In the genomic region with DNA sequence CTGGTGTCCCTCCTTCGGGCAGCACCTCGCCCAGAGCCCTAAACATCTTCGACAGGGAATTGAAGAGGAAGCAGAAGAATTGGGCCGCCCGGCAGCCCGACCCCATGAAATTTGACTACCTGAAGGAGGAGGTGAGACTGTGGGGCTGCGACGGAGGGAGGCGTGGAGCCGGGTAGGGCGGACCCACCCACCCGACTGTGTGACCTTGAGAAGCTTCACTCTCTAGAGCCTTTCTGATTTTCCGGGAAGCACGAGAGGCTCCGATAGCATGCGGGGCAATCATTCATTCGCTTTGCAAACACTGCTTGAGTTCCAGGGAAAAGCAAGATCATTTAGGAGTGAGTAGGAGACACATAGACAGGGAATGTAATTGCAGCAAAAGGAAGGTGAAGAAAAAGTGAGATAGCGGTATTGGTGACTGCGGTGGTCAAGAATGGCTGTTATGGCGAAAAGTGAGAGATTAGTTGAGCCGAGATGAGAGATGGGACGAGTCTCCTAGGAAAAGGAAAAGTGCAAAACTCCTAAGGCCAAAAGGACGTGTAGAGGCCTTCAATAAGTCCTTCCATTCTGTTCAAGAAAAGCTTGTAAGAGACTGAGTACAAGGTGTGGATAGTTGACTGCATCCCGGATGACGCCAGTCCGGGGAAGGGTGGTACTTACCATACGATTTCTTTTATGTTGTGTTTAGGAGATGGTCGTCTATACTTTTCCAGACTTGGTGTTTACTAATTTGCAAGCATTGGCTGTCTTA, we compare ENCODE assay signal across 8 mouse cellular contexts. TPM values are rescaled to one million over a fixed set of nuclear protein-coding genes. Genes with fewer than 3 reads are reported as not detected.
DNase-seq lines count a peak whose midpoint lies in the region; ATAC-seq and TF ChIP-seq lines count a peak whose summit lies in the region.

No protein-coding gene starts in this region.

- intact Hi-C loops in heart, postnatal 36 days (cut with DNase I), result loop anchor here (2.0 to 5.0 kb wide), 2 partner anchors 104 to 256 kb away; a partner anchor contains a TSS
- intact Hi-C loops in gastrocnemius, postnatal 36 days (cut with DNase I), result no loop called here

- ATAC-seq in heart, embryonic 16.5 days (replicated peaks; ENCODE audit: extremely low read depth, insufficient read depth, low FRiP score), result peak; percentile 89
- peak; percentile 87 for ATAC-seq in kidney, postnatal 0 days (replicated peaks; ENCODE audit: low FRiP score, low read depth)

- peak overlapping the region; percentile 70 for H3K4me2 ChIP-seq in heart, embryonic 16.5 days (ENCODE audit: low read depth, low read length)
- peak overlapping the region; percentile 85 for H3K4me2 ChIP-seq in kidney, postnatal 0 days (ENCODE audit: low read length)
- H3K4me2 ChIP-seq in myocyte (ENCODE audit: low read depth), result peak overlapping the region; percentile 81

- TF ChIP-seq EP300 in MEL (IDR thresholded peaks at IDR 0.05; ENCODE audit: low read depth in 1 of 2, low read length in 2 of 2), result no peak

- H3K36me3 ChIP-seq in heart, embryonic 16.5 days (ENCODE audit: control insufficient read depth, insufficient read depth), result peaks cover 6% of the 10 kb centered on the region; the same call in 1 of the 2 replicates
- H3K36me3 ChIP-seq in MEL (ENCODE audit: control insufficient read depth in 1 of 2, insufficient read depth in 2 of 2, low read length in 2 of 2) (peaks cover 9 to 28% of the 10 kb centered on the region in 2 experiments; a peak in 3 of 4 replicates), myocyte (ENCODE audit: control insufficient read depth, insufficient read depth) (peaks cover 21% of the 10 kb centered on the region)
- H3K36me3 ChIP-seq in kidney, postnatal 0 days (ENCODE audit: insufficient read depth, low read length), result no peaks in the 10 kb centered on the region; the same call in 1 of the 2 replicates

- H3K9ac ChIP-seq in heart, embryonic 16.5 days (ENCODE audit: low read length), result peak overlapping the region; percentile 89
- peak overlapping the region; percentile 90 for H3K9ac ChIP-seq in MEL (ENCODE audit: control insufficient read depth, low read depth, low read length, poor library complexity, severe bottlenecking)
- H3K9ac ChIP-seq in kidney, postnatal 0 days (ENCODE audit: low read depth, low read length), result peak overlapping the region; percentile 69

- H3K9me3 ChIP-seq in heart, embryonic 16.5 days (replicated peaks; ENCODE audit: control insufficient read depth, low read length), result no peaks in the 10 kb centered on the region
- no peaks in the 10 kb centered on the region for H3K9me3 ChIP-seq in MEL (replicated peaks; ENCODE audit: insufficient read depth, low read length)
- no peaks in the 10 kb centered on the region for H3K9me3 ChIP-seq in kidney, postnatal 0 days (replicated peaks; ENCODE audit: low read length)

- H3K79me2 ChIP-seq in MEL (ENCODE audit: control insufficient read depth, insufficient read depth, low read length, poor library complexity), result peaks cover 32% of the 10 kb centered on the region
- peaks cover 50% of the 10 kb centered on the region for H3K79me2 ChIP-seq in myocyte (ENCODE audit: control insufficient read depth, insufficient read depth)

- TF ChIP-seq RAD21 in MEL (IDR thresholded peaks at IDR 0.05; ENCODE audit: low read depth, low read length), result no peak

- peaks cover 8% of the 10 kb centered on the region for H3K4me1 ChIP-seq in heart, embryonic 16.5 days (ENCODE audit: control insufficient read depth, insufficient read depth, low read length)
- H3K4me1 ChIP-seq in MEL (ENCODE audit: control insufficient read depth in 1 of 2, insufficient read depth in 2 of 2, low read length in 2 of 2), result peaks cover 0 to 19% of the 10 kb centered on the region in 2 experiments; a peak in 1 of 4 replicates
- no peaks in the 10 kb centered on the region for H3K4me1 ChIP-seq in embryonic fibroblast, embryonic 13.5 days (ENCODE audit: control insufficient read depth, insufficient read depth, low read length)
- peaks cover 12% of the 10 kb centered on the region for H3K4me1 ChIP-seq in kidney, postnatal 0 days (replicated peaks; ENCODE audit: insufficient read depth, low read length)

- peak overlapping the region; percentile 84 for H3K4me3 ChIP-seq in heart, embryonic 16.5 days (ENCODE audit: low read length)
- H3K4me3 ChIP-seq in MEL (ENCODE audit: control insufficient read depth in 1 of 2, insufficient read depth in 1 of 2, low read depth in 2 of 2, low read length in 2 of 2), result peak overlapping the region; percentile 89 to 98
- H3K4me3 ChIP-seq in embryonic fibroblast, embryonic 13.5 days (ENCODE audit: insufficient read depth, low read length), result peak overlapping the region; percentile 97
- peak overlapping the region; percentile 55 for H3K4me3 ChIP-seq in kidney, postnatal 0 days (replicated peaks; ENCODE audit: low read depth, low read length)
- peak overlapping the region; percentile 86 for H3K4me3 ChIP-seq in myocyte

- H3K27me3 ChIP-seq in heart, embryonic 16.5 days (ENCODE audit: control insufficient read depth, insufficient read depth, low read length), result no peaks in the 10 kb centered on the region
- no peaks in the 10 kb centered on the region for H3K27me3 ChIP-seq in MEL (ENCODE audit: control insufficient read depth in 1 of 2, insufficient read depth in 2 of 2, low read length in 2 of 2)
- no peaks in the 10 kb centered on the region for H3K27me3 ChIP-seq in kidney, postnatal 0 days (ENCODE audit: insufficient read depth, low read length)
- H3K27me3 ChIP-seq in myocyte (ENCODE audit: control insufficient read depth, insufficient read depth, insufficient read length), result no peaks in the 10 kb centered on the region

- peak overlapping the region; percentile 51 for H3ac ChIP-seq in myocyte (ENCODE audit: control insufficient read depth, insufficient read length)

- peak overlapping the region; percentile 91 for H3K27ac ChIP-seq in heart, embryonic 16.5 days (ENCODE audit: low read length)
- peak overlapping the region; percentile 72 for H3K27ac ChIP-seq in MEL (ENCODE audit: control insufficient read depth, low read depth, low read length)
- H3K27ac ChIP-seq in embryonic fibroblast, embryonic 13.5 days (ENCODE audit: insufficient read depth, low read length), result 0 out of 2 replicates have a peak overlapping the region, but pooled peaks have one; percentile 50
- peak overlapping the region; percentile 81 for H3K27ac ChIP-seq in kidney, postnatal 0 days

- TF ChIP-seq POLR2A in MEL (IDR thresholded peaks at IDR 0.05; ENCODE audit: control insufficient read depth in 1 of 2, insufficient read depth in 1 of 2, low read depth in 1 of 2, low read length in 2 of 2, poor library complexity in 1 of 2) (no peak), myocyte (IDR thresholded peaks at IDR 0.05; ENCODE audit: insufficient read length, low read depth) (no peak)
- TF ChIP-seq POLR2A in embryonic fibroblast, embryonic 13.5 days (IDR thresholded peaks at IDR 0.05; ENCODE audit: low read depth, low read length), result no peak

- 5% methylated on average over 28 of the region's 28 CpGs for WGBS in heart, embryonic 16.5 days
- 7% methylated on average over 28 of the region's 28 CpGs for WGBS in kidney, postnatal 0 days

- no peak for DNase-seq in heart, postnatal 36 days
- DNase-seq in MEL (ENCODE audit: low read depth, low spot score), result no peak
- DNase-seq in kidney, postnatal 0 days (ENCODE audit: low spot score), result peak; percentile 67
- DNase-seq in gastrocnemius, postnatal 25 days, result no peak
- no peak for DNase-seq in gastrocnemius, postnatal 36 days

- no peak for TF ChIP-seq CTCF in MEL (IDR thresholded peaks at IDR 0.05 in 2 of 3, conservative IDR thresholded peaks at IDR 0.05 in 1 of 3; ENCODE audit: control insufficient read depth in 1 of 3, insufficient read depth in 1 of 3, low read depth in 2 of 3, low read length in 3 of 3, poor library complexity in 1 of 3, severe bottlenecking in 1 of 3)
- TF ChIP-seq CTCF in embryonic fibroblast, embryonic 13.5 days (IDR thresholded peaks at IDR 0.05; ENCODE audit: borderline replicate concordance, insufficient read depth, low read length), result no peak
- TF ChIP-seq CTCF in kidney, postnatal 0 days (IDR thresholded peaks at IDR 0.05; ENCODE audit: low read depth), result no peak

RNA-seq across cellular contexts. Expression of a gene that starts 0.5 kb away (rescaled TPM):
- 38.6 TPM in 2 replicates for polyA plus RNA-seq in heart, embryonic 16.5 days (2015; fragmentation: Nextera tagmentation; extraction: Ambion mirVana)
- total RNA-seq in heart, postnatal 36 days (2021), result 10 to 100 TPM; 32.6 to 41.2 TPM
- total RNA-seq in MEL (2012; rRNA removed), result 17.1 and 19.6 TPM in 2 replicates
- polyA plus RNA-seq in MEL (2012; ENCODE audit: insufficient read depth in 1 of 2, insufficient read length in 2 of 2, low read depth in 1 of 2, low replicate concordance in 2 of 2, missing spikeins in 1 of 2), result 10 to 100 TPM in 1 of 2 experiments, not detected in 1; 21.1 TPM
- 16.9 and 18.8 TPM in 2 replicates for polyA plus RNA-seq in embryonic fibroblast, embryonic 13.5 days (2011; ENCODE audit: insufficient read length, low read depth, missing spikeins)
- 26.3 and 28.4 TPM in 2 replicates for polyA plus RNA-seq in kidney, postnatal 0 days (2015; fragmentation: Nextera tagmentation; extraction: Ambion mirVana)
- polyA plus RNA-seq in myocyte (2012; fragmentation: generic; extraction: Trizol), result 22.0 TPM
- total RNA-seq in gastrocnemius, postnatal 25 days (2021), result 10 to 100 TPM; 37.5 to 41.7 TPM
- 10 to 100 TPM; 35.9 to 36.3 TPM for total RNA-seq in gastrocnemius, postnatal 36 days (2021)

RNA-seq across cellular contexts. Expression of a gene that starts 0.6 kb away (rescaled TPM):
- 13.6 and 16.3 TPM in 2 replicates for polyA plus RNA-seq in heart, embryonic 16.5 days (2015; fragmentation: Nextera tagmentation; extraction: Ambion mirVana)
- 10 to 100 TPM; 11.7 to 11.8 TPM for total RNA-seq in heart, postnatal 36 days (2021)
- 25.8 and 27.7 TPM in 2 replicates for total RNA-seq in MEL (2012; rRNA removed)
- 10 to 100 TPM in 1 of 2 experiments, not detected in 1; 31.0 TPM for polyA plus RNA-seq in MEL (2012; ENCODE audit: insufficient read depth in 1 of 2, insufficient read length in 2 of 2, low read depth in 1 of 2, low replicate concordance in 2 of 2, missing spikeins in 1 of 2)
- 29.3 and 32.7 TPM in 2 replicates for polyA plus RNA-seq in embryonic fibroblast, embryonic 13.5 days (2011; ENCODE audit: insufficient read length, low read depth, missing spikeins)
- 18.8 and 19.8 TPM in 2 replicates for polyA plus RNA-seq in kidney, postnatal 0 days (2015; fragmentation: Nextera tagmentation; extraction: Ambion mirVana)
- polyA plus RNA-seq in myocyte (2012; fragmentation: generic; extraction: Trizol), result 5.7 TPM
- 10 to 100 TPM; 10.8 to 11.7 TPM for total RNA-seq in gastrocnemius, postnatal 25 days (2021)
- 10 to 100 TPM; 10.2 to 12.5 TPM for total RNA-seq in gastrocnemius, postnatal 36 days (2021)

RNA-seq across cellular contexts. Expression of a gene that starts 19.1 kb away (rescaled TPM):
- polyA plus RNA-seq in heart, embryonic 16.5 days (2015; fragmentation: Nextera tagmentation; extraction: Ambion mirVana), result not detected in 2 replicates
- total RNA-seq in heart, postnatal 36 days (2021), result not detected
- not detected in 2 replicates for total RNA-seq in MEL (2012; rRNA removed)
- polyA plus RNA-seq in MEL (2012; ENCODE audit: insufficient read depth in 1 of 2, insufficient read length in 2 of 2, low read depth in 1 of 2, low replicate concordance in 2 of 2, missing spikeins in 1 of 2), result not detected
- polyA plus RNA-seq in embryonic fibroblast, embryonic 13.5 days (2011; ENCODE audit: insufficient read length, low read depth, missing spikeins), result not detected in 2 replicates
- polyA plus RNA-seq in kidney, postnatal 0 days (2015; fragmentation: Nextera tagmentation; extraction: Ambion mirVana), result not detected in 2 replicates
- not detected for polyA plus RNA-seq in myocyte (2012; fragmentation: generic; extraction: Trizol)
- not detected for total RNA-seq in gastrocnemius, postnatal 25 days (2021)
- total RNA-seq in gastrocnemius, postnatal 36 days (2021), result not detected
